Mouse (Mus musculus) spleen, adult 12 weeks (tissue): ENCODE results near the gene Susd4.

Experiments used
- DNase-seq: peaks from one replicate; pipeline ENCODE4 v3.0.0; 2022; ENCODE audit warnings: low spot score

The Susd4 gene

DNA sequence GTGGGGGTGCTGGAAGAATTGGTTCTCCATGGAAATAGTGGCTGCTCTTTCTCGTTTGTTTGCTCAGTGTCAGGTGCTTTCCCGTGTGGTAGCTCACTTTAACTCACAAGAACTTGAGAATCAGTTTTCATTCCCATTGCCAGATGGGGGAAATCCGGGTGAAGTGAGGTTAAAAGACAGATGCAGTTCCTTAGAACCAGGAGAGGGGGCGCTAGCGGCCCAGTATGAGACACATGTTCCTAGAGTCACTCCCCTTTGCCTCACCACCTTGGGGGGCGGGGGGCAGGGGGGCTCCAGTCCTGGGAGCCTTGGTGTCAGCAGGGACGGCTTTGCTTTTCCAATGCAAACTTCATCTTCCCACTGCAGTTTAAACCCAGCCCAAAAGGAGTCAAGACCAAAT lies 23.4 kb downstream of the Susd4 start:
- DNase-seq = no peak

GRCm38 (mm10) chr1:182788896-182789295 lies 25.2 kb downstream of the Susd4 start:
- DNase-seq = no peak

GRCm38 (mm10) chr1:182792521-182793071 lies 28.9 kb downstream of the Susd4 start:
- no peak for DNase-seq

- no peak for DNase-seq
Observed at GRCm38 (mm10) chr1:182794221-182794620, 30.6 kb downstream of the Susd4 start.

DNA sequence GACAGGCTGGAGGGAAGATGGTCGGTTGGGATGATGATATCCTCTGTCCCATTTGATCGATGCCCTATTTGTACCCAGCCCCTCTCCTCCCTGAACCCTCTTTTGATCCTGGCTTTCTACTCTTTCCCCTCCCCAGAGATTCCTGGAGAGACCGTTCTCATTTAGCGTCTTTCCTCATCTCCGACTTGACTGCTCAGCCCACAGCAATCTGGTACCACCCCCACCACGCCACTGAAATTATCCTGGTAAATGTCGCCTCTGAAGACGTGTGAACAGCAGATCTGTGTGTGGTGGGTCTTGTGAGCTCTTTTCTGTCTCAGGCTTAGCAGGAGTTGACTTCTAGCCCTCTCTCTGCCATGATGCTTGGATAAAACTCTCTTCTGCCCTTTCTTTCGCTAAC lies 31.0 kb downstream of the Susd4 start:
- DNase-seq = no peak

DNA sequence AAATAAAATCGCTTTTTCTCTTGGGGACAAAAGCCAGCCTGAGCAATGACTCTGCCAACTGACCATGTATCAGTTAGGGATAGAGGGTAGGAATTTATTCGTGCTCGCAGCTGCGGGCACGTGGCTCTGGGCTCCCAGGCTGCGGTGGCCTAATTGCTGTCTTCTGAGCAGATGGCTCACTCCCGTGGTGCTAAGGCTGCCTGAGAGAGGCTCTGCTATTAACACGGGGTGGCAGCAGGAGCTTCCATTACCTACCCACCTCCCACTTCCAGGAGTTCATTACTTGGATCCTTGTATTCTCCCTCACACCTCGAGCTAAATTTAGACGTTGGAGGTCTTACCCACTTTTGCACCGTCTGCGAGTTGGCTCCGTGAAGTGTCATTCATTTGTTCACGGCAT lies 33.4 kb downstream of the Susd4 start:
- no peak for DNase-seq

DNA sequence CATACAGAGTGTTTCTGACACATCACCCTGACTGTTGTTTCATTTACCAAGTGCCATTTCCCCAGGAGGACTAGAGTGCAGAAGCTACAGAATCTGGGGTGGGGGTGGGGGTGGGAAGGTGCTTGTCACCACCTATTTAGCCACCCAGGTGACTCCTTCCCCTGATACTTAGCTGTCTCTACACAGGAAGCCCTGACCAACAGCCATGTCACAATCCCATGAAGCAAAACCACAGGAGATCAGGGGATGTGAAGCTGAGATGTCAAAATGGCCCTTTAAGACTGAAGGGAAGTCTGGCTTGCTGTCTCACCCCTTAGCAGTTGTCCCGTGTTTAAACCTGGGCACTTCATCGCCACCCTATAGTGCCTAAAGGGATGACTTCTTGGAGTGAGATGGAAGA lies 37.9 kb downstream of the Susd4 start:
- DNase-seq = no peak

- DNase-seq = no peak
Observed at GRCm38 (mm10) chr1:182802891-182803290, 39.2 kb downstream of the Susd4 start.

- DNase-seq = no peak
Observed at GRCm38 (mm10) chr1:182813991-182814390, 50.3 kb downstream of the Susd4 start.

DNA sequence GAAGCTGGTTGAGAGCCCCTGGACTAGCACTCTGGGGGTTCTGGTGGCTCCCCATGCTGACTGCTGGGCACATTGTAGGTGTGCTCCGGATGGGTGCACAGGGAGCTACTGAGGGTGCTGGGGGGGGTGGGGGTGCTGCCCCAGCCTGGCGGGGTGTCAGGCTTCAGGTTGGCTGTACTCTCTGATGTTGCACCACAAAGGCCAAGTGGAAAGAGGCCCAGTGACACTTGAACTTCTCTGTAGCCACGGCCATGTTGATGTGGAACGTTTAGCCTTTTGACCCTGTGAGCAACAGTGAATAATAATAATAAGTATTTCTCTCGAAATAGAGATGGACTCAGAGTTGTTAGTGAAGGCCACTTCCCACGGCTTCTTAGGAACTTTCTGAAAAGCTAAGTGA lies 50.9 kb downstream of the Susd4 start:
- no peak for DNase-seq

DNA sequence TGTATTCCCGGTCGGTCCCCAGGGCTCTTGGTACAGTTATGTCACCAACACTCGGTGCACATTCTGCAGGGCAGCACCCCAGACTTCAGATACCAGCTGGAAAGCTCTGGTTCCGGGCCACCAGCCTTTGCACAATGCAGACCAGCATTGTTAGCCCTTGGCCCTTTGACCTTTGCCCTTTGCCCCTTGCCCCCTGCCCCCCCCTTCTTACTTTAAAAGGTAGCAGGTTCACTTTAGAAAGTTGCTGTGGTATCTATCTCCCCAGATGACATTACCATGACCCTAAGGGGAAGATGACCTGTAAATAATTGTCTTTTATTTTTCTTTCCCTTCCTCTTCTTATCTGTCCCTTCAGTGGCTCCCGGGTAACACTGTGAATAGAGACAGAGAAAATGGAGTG lies 53.4 kb downstream of the Susd4 start:
- no peak for DNase-seq

GRCm38 (mm10) chr1:182817624-182818023 lies 54.0 kb downstream of the Susd4 start:
- no peak for DNase-seq

DNA sequence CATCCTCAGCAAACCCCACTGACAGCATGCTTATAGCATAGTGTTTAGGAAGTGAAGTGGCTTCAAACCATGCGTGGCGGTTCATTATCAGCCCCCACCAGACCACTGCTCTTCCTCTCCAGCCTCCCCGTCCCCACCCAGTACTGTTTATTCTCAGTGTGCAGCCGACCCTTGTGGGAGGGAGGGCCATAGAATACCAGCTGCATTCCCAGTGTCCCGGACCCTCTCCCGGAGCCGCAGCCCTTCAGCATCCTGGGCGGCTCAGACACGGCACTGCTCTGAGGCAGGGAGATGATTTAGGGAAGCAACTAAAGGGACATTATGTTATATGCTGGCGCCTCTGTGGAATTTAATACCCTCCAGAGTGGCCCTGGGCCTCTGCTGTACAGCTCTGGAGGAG lies 55.3 kb downstream of the Susd4 start:
- DNase-seq = no peak

DNA sequence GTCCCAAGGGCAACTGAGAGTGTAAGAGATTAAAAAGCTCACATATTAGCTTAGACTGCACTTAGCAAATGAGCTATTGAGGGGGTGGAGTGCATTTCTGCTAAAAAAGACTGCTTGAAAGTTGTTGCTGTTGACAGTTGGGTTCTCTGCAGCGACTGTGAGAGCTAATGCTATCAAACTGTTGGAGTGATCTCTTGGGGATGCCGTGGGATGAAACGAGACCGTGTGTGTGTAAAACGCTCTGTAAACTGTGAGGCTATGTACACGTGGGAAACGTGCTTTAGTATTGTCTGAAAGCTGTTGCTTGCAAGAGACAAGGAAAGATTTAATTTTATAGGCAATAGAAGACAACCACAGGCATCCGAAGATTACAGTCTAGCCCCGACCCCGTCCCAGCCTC lies 59.1 kb downstream of the Susd4 start:
- no peak for DNase-seq

DNA sequence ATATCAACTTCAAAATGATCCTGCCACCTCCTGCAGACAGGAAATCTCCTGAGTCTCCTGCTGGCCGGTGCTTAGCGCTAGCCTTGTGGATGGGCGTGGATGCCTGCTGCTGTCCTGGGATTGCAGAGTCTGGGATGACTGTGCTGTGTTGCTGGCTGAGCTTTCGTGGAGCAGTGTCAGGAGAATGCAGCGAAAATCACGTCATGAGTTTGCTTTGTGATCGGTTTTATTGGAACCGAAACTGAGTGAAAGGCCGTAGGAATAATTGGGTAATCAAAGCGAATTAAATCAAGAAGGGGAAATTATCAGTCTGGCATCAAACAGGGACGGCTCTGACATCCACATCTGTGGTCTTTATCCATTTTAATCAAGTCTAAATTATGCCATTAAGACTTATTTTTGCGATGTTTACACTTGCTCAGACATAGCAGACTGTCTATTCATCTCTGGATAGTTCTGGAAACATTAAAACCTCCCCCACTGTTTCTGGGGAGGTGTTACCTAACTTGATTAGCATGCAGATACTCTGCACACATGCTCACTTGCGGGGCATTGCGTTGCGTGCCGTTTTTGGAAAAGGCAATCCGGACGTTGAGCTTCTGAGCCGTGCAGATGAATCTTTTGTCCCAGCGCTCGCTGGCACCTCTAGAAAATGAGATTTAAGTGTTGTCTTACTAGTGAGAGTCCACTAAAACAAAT lies 60.2 kb downstream of the Susd4 start:
- no peak for DNase-seq

DNA sequence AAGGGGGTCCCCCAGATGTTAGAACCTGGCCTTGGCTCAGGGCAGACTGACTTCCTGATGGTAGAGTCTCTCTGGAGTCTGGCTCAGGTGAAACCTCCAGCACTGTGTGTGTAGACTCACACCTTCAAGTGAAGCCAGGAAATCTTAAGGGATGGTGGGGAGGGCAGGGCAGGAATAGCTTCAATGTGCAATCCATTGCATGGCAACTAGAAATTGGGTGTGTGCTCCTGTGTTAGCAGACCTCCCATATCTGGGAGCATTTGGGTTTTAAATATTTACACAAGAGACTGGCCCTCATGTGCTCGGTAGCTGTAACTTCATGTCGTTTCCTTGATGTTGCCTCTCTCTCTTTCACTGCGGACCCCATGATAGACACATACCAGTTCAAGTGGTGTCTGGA lies 62.9 kb downstream of the Susd4 start:
- DNase-seq = no peak

DNA sequence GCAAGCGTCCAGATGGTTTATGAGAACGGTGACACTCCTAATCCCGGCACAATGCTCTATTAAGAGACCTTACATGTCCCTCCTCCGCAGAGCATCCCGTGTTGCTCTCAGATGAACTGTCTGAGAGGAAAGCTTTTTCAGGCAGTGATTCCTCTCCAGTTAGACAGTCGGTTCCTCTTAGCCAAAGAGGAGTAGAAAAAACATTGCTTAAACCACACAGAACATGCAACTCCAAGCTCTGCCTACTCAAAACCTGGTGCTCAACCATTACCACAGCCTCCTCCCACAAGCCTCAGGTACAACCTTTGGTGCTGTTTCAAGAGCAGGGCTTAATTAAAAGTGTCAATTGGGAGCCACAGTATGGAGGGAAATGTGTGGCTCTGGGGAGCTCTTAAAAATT lies 74.4 kb downstream of the Susd4 start:
- DNase-seq = no peak

GRCm38 (mm10) chr1:182839332-182839929 lies 75.8 kb downstream of the Susd4 start:
- DNase-seq = no peak

DNA sequence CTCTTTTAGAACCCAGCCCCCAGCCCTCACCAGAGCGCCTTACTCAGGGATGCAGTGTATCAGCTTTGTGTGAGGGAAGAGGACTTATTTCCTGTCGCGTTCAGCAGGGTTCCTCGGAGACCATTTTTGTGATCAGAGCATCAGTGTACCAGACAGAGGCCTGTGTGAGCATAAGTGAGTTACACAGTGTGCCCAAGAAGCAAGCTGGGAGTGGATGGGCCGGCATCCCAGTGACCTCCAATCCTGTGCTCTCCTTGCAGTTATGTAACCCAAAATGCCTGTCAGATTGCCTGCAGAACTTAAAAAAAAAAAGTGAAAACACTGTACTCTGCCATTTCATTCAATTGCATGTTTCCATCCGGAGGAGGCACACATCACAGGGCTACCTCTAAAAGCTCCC lies 76.4 kb downstream of the Susd4 start:
- DNase-seq = no peak

DNA sequence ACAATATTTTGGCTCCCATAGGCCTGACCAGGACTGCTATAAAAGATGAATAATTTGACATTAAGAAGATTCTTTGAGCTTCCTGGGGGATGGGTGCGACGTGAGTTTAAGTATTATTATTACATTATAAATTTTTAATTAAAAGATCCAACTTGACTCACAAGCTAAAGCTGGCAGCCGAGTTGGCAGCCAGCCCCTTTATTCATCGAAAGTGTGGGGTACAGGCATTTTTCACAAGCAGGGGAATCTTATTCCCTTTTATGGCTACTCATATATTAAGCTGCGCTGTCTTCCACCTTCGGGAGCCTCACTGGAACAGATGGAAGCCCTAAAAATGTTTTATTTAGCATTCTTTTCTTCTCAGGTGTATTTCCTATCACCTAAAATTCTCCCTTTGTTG lies 76.9 kb downstream of the Susd4 start:
- DNase-seq = no peak

DNA sequence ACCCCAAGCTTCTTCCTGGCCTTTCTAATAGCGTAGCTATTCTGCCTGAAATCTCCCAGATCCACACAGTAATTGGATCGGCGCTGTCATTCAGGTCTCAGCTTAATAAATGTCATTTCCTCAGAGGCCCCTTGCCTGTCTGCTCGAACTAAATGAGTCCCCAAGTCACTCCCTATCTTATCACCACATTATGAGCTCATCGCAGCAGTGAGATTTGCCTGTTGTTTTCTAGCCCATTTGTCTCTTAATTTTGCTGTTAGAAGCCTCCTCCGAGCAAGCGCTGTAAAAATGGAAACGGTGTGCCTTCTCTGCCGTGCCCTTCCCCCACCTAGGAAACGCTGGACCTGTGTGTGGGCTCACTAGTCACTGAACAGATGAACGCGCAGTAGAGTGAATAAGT lies 85.9 kb downstream of the Susd4 start:
- DNase-seq = no peak

GRCm38 (mm10) chr1:182850080-182850479 lies 86.4 kb downstream of the Susd4 start:
- DNase-seq = no peak

DNA sequence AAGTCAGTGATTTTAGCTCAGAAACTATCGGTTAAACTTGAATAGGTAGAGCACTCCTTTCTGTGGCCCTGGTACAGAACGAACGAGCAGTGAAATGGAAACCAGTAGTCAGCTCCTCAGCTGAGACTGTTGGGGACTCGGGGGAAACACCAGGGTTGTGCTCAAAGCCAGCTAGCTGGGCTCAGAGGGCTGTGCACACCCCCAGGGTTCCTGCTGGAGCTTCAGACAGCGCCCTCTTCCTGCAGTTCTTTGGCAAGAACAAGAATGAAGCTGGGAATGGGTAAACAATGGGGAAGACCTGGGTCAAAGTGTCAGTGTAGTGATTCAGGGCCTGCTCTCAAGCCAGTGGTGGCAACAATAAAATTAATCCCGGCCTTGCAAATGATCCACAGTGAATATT lies 88.5 kb downstream of the Susd4 start:
- no peak for DNase-seq

GRCm38 (mm10) chr1:182856636-182857035 lies 93.0 kb downstream of the Susd4 start:
- no peak for DNase-seq
